Mouse (Mus musculus): Measurements from ENCODE around the gene Tap2.
A peak's percentile ranks its signal among the peaks of the same experiment; 100 is the strongest.

The Tap2 gene

GRCm38 (mm10) chr17:34257594-34258375 is 54.5 kb downstream of the Tap2 start, which contains the start of gene H2-Ab1:
Gene H2-Ab1, plus strand, starts transcription at chr17:34257689.
- DNase-seq: peak; percentile 35

- DNase-seq: no peak
These were observed 57.2 kb downstream of the Tap2 start for GRCm38 (mm10) chr17:34260551-34260950.

- DNase-seq: no peak
These were observed 58.2 kb downstream of the Tap2 start for GRCm38 (mm10) chr17:34261502-34261901.

- DNase-seq: peak; percentile 47
These were observed 59.7 kb downstream of the Tap2 start for GRCm38 (mm10) chr17:34263068-34263467.

- DNase-seq: peak; percentile 49
These were observed 60.6 kb downstream of the Tap2 start for GRCm38 (mm10) chr17:34263811-34264371.

GRCm38 (mm10) chr17:34264452-34265351 is 61.4 kb downstream of the Tap2 start:
- peak; percentile 28 for DNase-seq
